Mouse (Mus musculus): ENCODE data around the gene Thsd7a. TPM values are rescaled to one million over a fixed set of nuclear protein-coding genes. Genes with fewer than 3 reads are reported as not detected.

Thsd7a gene
- polyA plus RNA-seq, 1 experiment from 2014 or later, result 1.2 TPM

GRCm38 (mm10) chr6:12584456-12584855 is 164.8 kb downstream of the Thsd7a start:
- H3K4me3 ChIP-seq (ENCODE audit: low read length), result no peak overlapping the region
- ATAC-seq (ENCODE audit: low read depth), result no peak
- no peak overlapping the region for H3K9ac ChIP-seq (ENCODE audit: low read length)
- no peaks in the 10 kb centered on the region for H3K4me1 ChIP-seq (replicated peaks; ENCODE audit: control insufficient read depth, insufficient read depth, low read length)
- H3K9me3 ChIP-seq (ENCODE audit: control insufficient read depth, low read length), result no peaks in the 10 kb centered on the region
- no peaks in the 10 kb centered on the region for H3K27me3 ChIP-seq (ENCODE audit: control insufficient read depth, insufficient read depth, low read depth, low read length)
- H3K4me2 ChIP-seq (ENCODE audit: low read depth, low read length), result no peak overlapping the region
- no peak overlapping the region for H3K27ac ChIP-seq (ENCODE audit: low read length)
- no peaks in the 10 kb centered on the region for H3K36me3 ChIP-seq (ENCODE audit: control insufficient read depth, insufficient read depth, low read length)
- 80% methylated on average over 4 of the region's 4 CpGs for WGBS

DNA sequence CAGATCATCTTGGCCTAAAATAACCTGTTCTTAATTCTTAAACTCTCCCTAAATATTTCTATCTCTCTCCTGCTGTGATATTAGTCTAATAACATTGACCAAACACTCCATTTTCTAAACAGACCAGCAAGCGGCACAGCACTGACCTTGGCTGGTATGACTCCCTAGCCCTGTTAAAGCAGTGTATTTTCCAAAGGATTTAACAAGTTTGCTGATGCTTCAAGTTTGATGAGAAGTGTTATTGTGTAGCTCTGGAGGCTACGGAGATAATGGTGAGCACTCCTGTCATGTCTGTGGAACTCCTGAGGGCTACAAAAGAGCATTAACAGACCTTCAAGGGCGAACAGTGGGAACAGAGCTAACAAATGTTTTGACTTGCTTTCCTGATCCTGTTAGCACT is 168.1 kb downstream of the Thsd7a start:
- no peaks in the 10 kb centered on the region for H3K27me3 ChIP-seq (ENCODE audit: control insufficient read depth, insufficient read depth, low read depth, low read length)
- no peak overlapping the region for H3K4me3 ChIP-seq (ENCODE audit: low read length)
- H3K9ac ChIP-seq (ENCODE audit: low read length), result no peak overlapping the region
- no peak overlapping the region for H3K4me2 ChIP-seq (ENCODE audit: low read depth, low read length)
- no peaks in the 10 kb centered on the region for H3K36me3 ChIP-seq (ENCODE audit: control insufficient read depth, insufficient read depth, low read length)
- H3K4me1 ChIP-seq (replicated peaks; ENCODE audit: control insufficient read depth, insufficient read depth, low read length), result no peaks in the 10 kb centered on the region
- ATAC-seq (ENCODE audit: low read depth), result no peak
- 22% methylated on average over 3 of the region's 3 CpGs for WGBS
- H3K27ac ChIP-seq (ENCODE audit: low read length), result no peak overlapping the region
- H3K9me3 ChIP-seq (ENCODE audit: control insufficient read depth, low read length), result no peaks in the 10 kb centered on the region

GRCm38 (mm10) chr6:12575619-12576216 is 173.5 kb downstream of the Thsd7a start:
- Histone ChIP-seq H3K36me3 (ENCODE audit: control insufficient read depth, insufficient read depth, low read length) (no peaks in the 10 kb centered on the region), H3K4me2 (ENCODE audit: low read depth, low read length) (no peak overlapping the region), H3K9ac (ENCODE audit: low read length) (no peak overlapping the region), H3K9me3 (ENCODE audit: control insufficient read depth, low read length) (no peaks in the 10 kb centered on the region), H3K27ac (ENCODE audit: low read length) (no peak overlapping the region), H3K27me3 (ENCODE audit: control insufficient read depth, insufficient read depth, low read depth, low read length) (no peaks in the 10 kb centered on the region), H3K4me3 (ENCODE audit: low read length) (no peak overlapping the region), H3K4me1 (replicated peaks; ENCODE audit: control insufficient read depth, insufficient read depth, low read length) (no peaks in the 10 kb centered on the region)
- 60% methylated on average over 6 of the region's 6 CpGs for WGBS
- no peak for ATAC-seq (ENCODE audit: low read depth)

DNA sequence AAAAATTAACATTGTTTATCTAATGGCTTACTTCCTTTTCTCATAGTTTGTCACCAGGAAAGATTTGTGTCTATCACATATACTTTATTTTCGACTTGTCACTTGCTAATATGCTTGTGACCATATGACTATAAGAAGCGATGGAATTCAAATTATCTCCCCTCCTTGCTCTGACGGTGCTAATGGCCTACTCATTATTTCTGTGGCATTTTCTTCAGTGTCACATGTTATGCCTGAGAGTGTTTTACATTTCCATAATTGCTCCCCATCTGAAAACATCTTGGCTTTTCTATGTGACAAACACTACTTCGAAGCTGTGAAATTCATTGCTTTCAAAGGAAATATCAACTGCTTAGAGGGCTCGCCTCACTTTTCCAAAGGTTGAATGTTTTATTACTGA is 177.0 kb downstream of the Thsd7a start:
- H3K36me3 ChIP-seq (ENCODE audit: control insufficient read depth, insufficient read depth, low read length), result no peaks in the 10 kb centered on the region
- no peak for ATAC-seq (ENCODE audit: low read depth)
- no peak overlapping the region for H3K4me2 ChIP-seq (ENCODE audit: low read depth, low read length)
- no peak overlapping the region for H3K9ac ChIP-seq (ENCODE audit: low read length)
- H3K9me3 ChIP-seq (ENCODE audit: control insufficient read depth, low read length), result no peaks in the 10 kb centered on the region
- no peaks in the 10 kb centered on the region for H3K4me1 ChIP-seq (replicated peaks; ENCODE audit: control insufficient read depth, insufficient read depth, low read length)
- WGBS, result 76% methylated on average over 5 of the region's 5 CpGs
- H3K27ac ChIP-seq (ENCODE audit: low read length), result no peak overlapping the region
- H3K4me3 ChIP-seq (ENCODE audit: low read length), result no peak overlapping the region
- H3K27me3 ChIP-seq (ENCODE audit: control insufficient read depth, insufficient read depth, low read depth, low read length), result no peaks in the 10 kb centered on the region

DNA sequence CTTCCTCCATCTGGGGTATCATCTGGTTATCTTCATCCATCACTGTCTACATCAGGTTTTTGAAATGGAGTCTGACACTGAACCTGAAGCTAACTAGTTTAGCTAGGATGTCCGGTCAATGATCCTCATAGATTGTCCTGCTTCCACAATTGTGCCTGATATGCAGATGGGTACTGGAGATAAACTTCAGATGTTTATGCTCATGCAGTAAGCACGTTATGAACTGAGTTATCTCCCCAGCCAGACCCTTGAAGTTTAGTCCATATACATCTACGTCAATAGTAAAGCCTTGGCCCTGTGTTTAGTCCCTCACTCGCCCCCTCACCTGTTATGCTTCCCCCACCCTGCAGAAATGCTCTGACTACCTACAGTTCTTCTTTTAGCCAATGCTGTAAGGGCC is 184.1 kb downstream of the Thsd7a start:
- Histone ChIP-seq H3K9me3 (ENCODE audit: control insufficient read depth, low read length) (no peaks in the 10 kb centered on the region), H3K27ac (ENCODE audit: low read length) (no peak overlapping the region), H3K36me3 (ENCODE audit: control insufficient read depth, insufficient read depth, low read length) (no peaks in the 10 kb centered on the region), H3K4me1 (replicated peaks; ENCODE audit: control insufficient read depth, insufficient read depth, low read length) (no peaks in the 10 kb centered on the region), H3K27me3 (ENCODE audit: control insufficient read depth, insufficient read depth, low read depth, low read length) (no peaks in the 10 kb centered on the region), H3K4me3 (ENCODE audit: low read length) (no peak overlapping the region), H3K4me2 (ENCODE audit: low read depth, low read length) (no peak overlapping the region), H3K9ac (ENCODE audit: low read length) (no peak overlapping the region)
- WGBS, result 79% methylated on average over 4 of the region's 4 CpGs
- ATAC-seq (ENCODE audit: low read depth), result no peak

- Histone ChIP-seq H3K9me3 (ENCODE audit: control insufficient read depth, low read length) (no peaks in the 10 kb centered on the region), H3K4me1 (replicated peaks; ENCODE audit: control insufficient read depth, insufficient read depth, low read length) (no peaks in the 10 kb centered on the region), H3K36me3 (ENCODE audit: control insufficient read depth, insufficient read depth, low read length) (no peaks in the 10 kb centered on the region), H3K4me2 (ENCODE audit: low read depth, low read length) (no peak overlapping the region), H3K27ac (ENCODE audit: low read length) (no peak overlapping the region), H3K9ac (ENCODE audit: low read length) (no peak overlapping the region), H3K27me3 (ENCODE audit: control insufficient read depth, insufficient read depth, low read depth, low read length) (no peaks in the 10 kb centered on the region), H3K4me3 (ENCODE audit: low read length) (no peak overlapping the region)
- ATAC-seq (ENCODE audit: low read depth), result no peak
- WGBS, result 71% methylated on average over 3 of the region's 3 CpGs
Measured at GRCm38 (mm10) chr6:12562336-12562735, 186.9 kb downstream of the Thsd7a start.

DNA sequence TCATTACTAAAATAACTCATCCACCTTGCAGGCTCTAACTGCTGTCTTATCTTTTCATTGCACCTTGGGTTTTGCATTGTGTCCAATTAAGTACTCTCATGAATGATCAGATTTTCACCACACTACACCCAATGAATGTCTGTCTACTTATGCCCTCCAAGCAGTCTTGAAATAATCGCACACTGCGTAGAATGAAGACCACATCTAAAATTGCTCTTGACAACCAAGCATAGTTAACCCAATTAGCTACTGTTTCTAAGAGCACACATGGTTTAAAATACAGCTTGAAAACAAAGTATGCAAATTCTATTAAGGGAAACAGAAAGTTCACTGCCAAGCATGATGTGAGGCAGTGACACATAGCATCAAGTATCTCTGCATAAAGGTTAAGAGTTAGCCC is 188.7 kb downstream of the Thsd7a start:
- H3K27ac ChIP-seq (ENCODE audit: low read length), result no peak overlapping the region
- no peaks in the 10 kb centered on the region for H3K9me3 ChIP-seq (ENCODE audit: control insufficient read depth, low read length)
- ATAC-seq (ENCODE audit: low read depth), result no peak
- H3K4me2 ChIP-seq (ENCODE audit: low read depth, low read length), result no peak overlapping the region
- 94% methylated on average over 2 of the region's 2 CpGs for WGBS
- H3K36me3 ChIP-seq (ENCODE audit: control insufficient read depth, insufficient read depth, low read length), result no peaks in the 10 kb centered on the region
- no peak overlapping the region for H3K4me3 ChIP-seq (ENCODE audit: low read length)
- H3K4me1 ChIP-seq (replicated peaks; ENCODE audit: control insufficient read depth, insufficient read depth, low read length), result no peaks in the 10 kb centered on the region
- H3K9ac ChIP-seq (ENCODE audit: low read length), result no peak overlapping the region
- H3K27me3 ChIP-seq (ENCODE audit: control insufficient read depth, insufficient read depth, low read depth, low read length), result no peaks in the 10 kb centered on the region

DNA sequence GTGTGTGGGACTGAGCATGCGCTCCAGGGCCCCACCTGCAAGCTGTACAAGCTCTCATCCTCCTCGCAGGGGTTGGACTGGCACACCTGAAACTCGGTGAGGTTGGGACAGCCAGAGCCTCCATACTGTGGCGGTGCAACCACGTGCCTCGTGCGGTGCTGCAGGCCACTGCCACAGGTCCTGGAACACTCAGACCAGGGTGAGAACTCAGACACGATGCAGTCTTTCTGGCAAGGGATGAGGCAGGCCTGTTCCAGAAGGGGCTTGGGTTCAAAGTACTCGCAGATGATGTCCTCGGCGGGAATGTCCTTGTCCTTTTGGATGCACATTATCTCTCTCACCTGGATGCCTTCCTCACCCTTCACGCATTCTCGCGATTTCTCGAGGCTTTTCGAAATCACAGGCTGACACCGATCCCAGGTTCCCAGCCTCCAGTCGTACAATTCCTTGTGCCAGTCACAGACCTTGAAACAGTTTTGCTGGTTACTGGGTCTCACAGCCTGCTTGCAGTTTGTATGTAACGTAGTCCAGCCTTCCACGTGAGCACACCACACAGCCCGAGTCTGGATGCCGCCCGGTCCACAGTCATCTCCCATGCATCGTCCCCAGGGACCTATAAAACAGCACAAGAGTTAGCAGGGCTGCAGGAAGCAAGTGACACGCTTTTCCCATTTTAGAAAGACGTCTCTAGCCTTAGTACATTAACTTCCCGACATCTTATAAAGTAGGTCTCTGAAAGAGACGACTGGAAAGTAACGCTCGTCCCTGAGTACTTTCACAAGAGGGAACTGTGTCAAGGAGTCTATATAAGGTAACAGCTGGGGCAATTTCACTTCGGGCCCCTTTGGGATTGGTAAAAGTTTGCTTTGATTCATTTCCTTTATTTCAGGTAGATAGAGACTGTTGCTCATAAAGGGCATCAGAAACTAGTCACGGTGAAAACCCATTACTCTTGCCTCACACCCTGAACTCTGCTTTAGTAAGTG is 193.8 kb downstream of the Thsd7a start:
- H3K9ac ChIP-seq (ENCODE audit: low read length), result no peak overlapping the region
- no peak for ATAC-seq (ENCODE audit: low read depth)
- H3K9me3 ChIP-seq (ENCODE audit: control insufficient read depth, low read length), result no peaks in the 10 kb centered on the region
- H3K4me2 ChIP-seq (ENCODE audit: low read depth, low read length), result no peak overlapping the region
- no peaks in the 10 kb centered on the region for H3K36me3 ChIP-seq (ENCODE audit: control insufficient read depth, insufficient read depth, low read length)
- no peak overlapping the region for H3K27ac ChIP-seq (ENCODE audit: low read length)
- no peaks in the 10 kb centered on the region for H3K27me3 ChIP-seq (ENCODE audit: control insufficient read depth, insufficient read depth, low read depth, low read length)
- H3K4me3 ChIP-seq (ENCODE audit: low read length), result no peak overlapping the region
- no peaks in the 10 kb centered on the region for H3K4me1 ChIP-seq (replicated peaks; ENCODE audit: control insufficient read depth, insufficient read depth, low read length)
- 84% methylated on average over 32 of the region's 32 CpGs for WGBS

GRCm38 (mm10) chr6:12551176-12551575 is 198.0 kb downstream of the Thsd7a start:
- Histone ChIP-seq H3K4me2 (ENCODE audit: low read depth, low read length) (no peak overlapping the region), H3K9me3 (ENCODE audit: control insufficient read depth, low read length) (no peaks in the 10 kb centered on the region), H3K4me3 (ENCODE audit: low read length) (no peak overlapping the region), H3K4me1 (replicated peaks; ENCODE audit: control insufficient read depth, insufficient read depth, low read length) (no peaks in the 10 kb centered on the region), H3K36me3 (ENCODE audit: control insufficient read depth, insufficient read depth, low read length) (no peaks in the 10 kb centered on the region), H3K27me3 (ENCODE audit: control insufficient read depth, insufficient read depth, low read depth, low read length) (no peaks in the 10 kb centered on the region), H3K27ac (ENCODE audit: low read length) (no peak overlapping the region), H3K9ac (ENCODE audit: low read length) (no peak overlapping the region)
- WGBS, result 69% methylated on average over 3 of the region's 3 CpGs
- no peak for ATAC-seq (ENCODE audit: low read depth)
